Mouse (Mus musculus): ENCODE results near the gene Pacs2. TPM values are rescaled to one million over a fixed set of nuclear protein-coding genes. Genes with fewer than 3 reads are reported as not detected.
A peak's percentile ranks its signal among the peaks of the same experiment; 100 is the strongest.

Gene Pacs2
- polyA plus RNA-seq, 1 experiment from 2014 or later: 4.0 TPM

DNA sequence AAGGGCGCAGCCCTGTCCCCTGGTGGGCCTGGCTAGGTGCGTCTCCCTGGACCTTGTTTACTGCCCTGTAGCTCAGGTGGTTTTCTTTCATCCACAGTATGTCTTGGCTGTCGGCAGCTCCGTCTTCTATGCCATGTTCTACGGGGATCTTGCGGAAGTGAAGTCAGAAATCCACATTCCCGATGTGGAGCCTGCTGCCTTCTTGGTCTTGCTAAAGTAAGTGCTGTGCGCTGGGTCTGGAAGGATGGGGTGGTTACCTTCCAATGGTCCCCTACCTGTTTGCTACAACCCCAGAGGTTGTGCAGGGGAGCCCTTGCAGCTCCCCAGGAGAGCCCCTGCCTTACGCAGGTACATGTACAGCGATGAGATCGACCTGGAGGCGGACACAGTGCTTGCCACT is 37.2 kb upstream of the Pacs2 start:
- H3K36me3 ChIP-seq (replicated peaks; ENCODE audit: insufficient read depth, low read length): peaks cover 58% of the 10 kb centered on the region
- peak overlapping the region; percentile 78; the same call in 1 of the 2 replicates for H3K27ac ChIP-seq (ENCODE audit: low read depth)
- H3K27me3 ChIP-seq (ENCODE audit: insufficient read depth, low read length): no peaks in the 10 kb centered on the region
- WGBS (ENCODE audit: insufficient replicate concordance): 57% methylated on average over 12 of the region's 12 CpGs
- peak overlapping the region; percentile 80 for H3K9ac ChIP-seq (replicated peaks)
- TF ChIP-seq EP300 (IDR thresholded peaks at IDR 0.05; ENCODE audit: low read depth) (no peak), CTCF (IDR thresholded peaks at IDR 0.05; ENCODE audit: low read depth) (no peak)
- no peaks in the 10 kb centered on the region for H3K9me3 ChIP-seq (ENCODE audit: low read length)
- peak overlapping the region; percentile 79 for H3K4me3 ChIP-seq (ENCODE audit: low read depth, low read length)
- DNase-seq: no peak
- H3K4me2 ChIP-seq (ENCODE audit: low read depth, low read length): peak overlapping the region; percentile 91
- no peak for ATAC-seq
- H3K4me1 ChIP-seq (ENCODE audit: insufficient read depth): peaks cover 7% of the 10 kb centered on the region

DNA sequence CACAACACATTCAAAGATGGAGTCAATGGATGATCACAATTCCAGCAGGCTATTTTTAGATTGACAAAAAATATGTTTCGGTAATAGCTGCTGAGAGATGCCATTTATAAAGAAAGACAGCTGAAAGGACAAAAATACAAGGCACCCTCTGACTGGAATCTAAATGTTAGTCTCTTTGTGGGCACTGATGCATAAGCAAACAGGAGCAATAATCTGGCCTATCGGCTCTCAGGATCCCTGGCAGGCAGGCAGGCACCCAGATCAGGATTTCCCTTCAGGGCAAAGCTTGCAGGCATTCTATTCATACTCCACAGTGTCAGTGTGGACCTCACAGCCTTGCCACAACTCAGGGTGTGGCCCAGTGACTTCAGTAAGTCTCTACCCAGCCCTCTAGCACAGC is 32.3 kb upstream of the Pacs2 start:
- no peak overlapping the region for H3K27ac ChIP-seq (ENCODE audit: low read depth)
- no peak overlapping the region for H3K4me2 ChIP-seq (ENCODE audit: low read depth, low read length)
- no peaks in the 10 kb centered on the region for H3K27me3 ChIP-seq (ENCODE audit: insufficient read depth, low read length)
- no peak overlapping the region for H3K9ac ChIP-seq (replicated peaks)
- WGBS (ENCODE audit: insufficient replicate concordance): 83% methylated on average over 2 of the region's 2 CpGs
- peaks cover 75% of the 10 kb centered on the region for H3K36me3 ChIP-seq (replicated peaks; ENCODE audit: insufficient read depth, low read length)
- peaks cover 4% of the 10 kb centered on the region for H3K4me1 ChIP-seq (ENCODE audit: insufficient read depth)
- no peak for DNase-seq
- no peaks in the 10 kb centered on the region for H3K9me3 ChIP-seq (ENCODE audit: low read length)
- no peak overlapping the region for H3K4me3 ChIP-seq (ENCODE audit: low read depth, low read length)
- no peak for ATAC-seq
- TF ChIP-seq CTCF (IDR thresholded peaks at IDR 0.05; ENCODE audit: low read depth) (no peak), EP300 (IDR thresholded peaks at IDR 0.05; ENCODE audit: low read depth) (no peak)

DNA sequence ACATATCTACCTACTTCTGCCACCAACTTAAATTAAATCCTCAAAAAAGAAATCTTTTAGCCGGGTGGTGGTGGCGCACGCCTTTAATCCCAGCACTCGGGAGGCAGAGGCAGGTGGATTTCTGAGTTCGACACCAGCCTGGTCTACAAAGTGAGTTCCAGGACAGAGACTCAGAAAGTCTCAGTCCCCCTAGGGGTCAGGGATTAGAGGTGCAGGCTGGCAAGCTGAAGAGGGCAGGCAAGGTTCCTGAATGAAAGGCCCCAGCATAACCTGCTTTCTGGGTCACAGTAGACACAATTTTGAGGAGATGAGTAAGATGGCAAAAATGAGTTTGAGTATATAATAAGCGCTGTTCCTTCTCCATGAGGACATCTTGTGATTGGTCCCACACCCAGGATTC is 29.0 kb upstream of the Pacs2 start:
- Histone ChIP-seq H3K4me1 (ENCODE audit: insufficient read depth) (no peaks in the 10 kb centered on the region), H3K9me3 (ENCODE audit: low read length) (no peaks in the 10 kb centered on the region), H3K36me3 (replicated peaks; ENCODE audit: insufficient read depth, low read length) (peaks cover 62% of the 10 kb centered on the region), H3K27me3 (ENCODE audit: insufficient read depth, low read length) (no peaks in the 10 kb centered on the region), H3K9ac (replicated peaks) (no peak overlapping the region), H3K4me3 (ENCODE audit: low read depth, low read length) (no peak overlapping the region), H3K27ac (ENCODE audit: low read depth) (no peak overlapping the region), H3K4me2 (ENCODE audit: low read depth, low read length) (no peak overlapping the region)
- no peak for ATAC-seq
- 91% methylated on average over 6 of the region's 6 CpGs for WGBS (ENCODE audit: insufficient replicate concordance)
- no peak for TF ChIP-seq EP300 (IDR thresholded peaks at IDR 0.05; ENCODE audit: low read depth)
- TF ChIP-seq CTCF (IDR thresholded peaks at IDR 0.05; ENCODE audit: low read depth): peak; percentile 61
- DNase-seq: no peak

DNA sequence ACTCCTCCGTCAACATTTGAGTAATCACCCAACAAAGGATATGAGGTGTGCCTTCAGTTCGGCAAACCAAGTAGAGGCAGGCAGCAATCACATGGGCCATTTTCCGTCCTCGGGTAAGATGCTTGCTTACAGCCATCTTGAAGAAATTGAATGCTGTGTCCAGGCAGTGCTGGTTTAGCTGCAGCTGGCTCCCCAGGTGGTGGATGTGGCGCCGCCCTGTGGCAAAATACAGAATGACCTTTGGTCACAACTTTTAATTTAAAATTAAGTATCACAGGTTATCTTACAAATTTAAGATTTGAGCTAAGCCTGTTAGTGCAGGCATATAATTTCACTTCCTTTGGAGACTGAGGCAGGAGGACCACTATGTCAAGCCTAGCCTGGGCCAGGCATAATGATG is 26.4 kb upstream of the Pacs2 start:
- Histone ChIP-seq H3K36me3 (replicated peaks; ENCODE audit: insufficient read depth, low read length) (peaks cover 49% of the 10 kb centered on the region), H3K27ac (ENCODE audit: low read depth) (no peak overlapping the region), H3K27me3 (ENCODE audit: insufficient read depth, low read length) (no peaks in the 10 kb centered on the region), H3K9ac (replicated peaks) (no peak overlapping the region), H3K9me3 (ENCODE audit: low read length) (no peaks in the 10 kb centered on the region), H3K4me2 (ENCODE audit: low read depth, low read length) (no peak overlapping the region), H3K4me3 (ENCODE audit: low read depth, low read length) (no peak overlapping the region), H3K4me1 (ENCODE audit: insufficient read depth) (0 out of 2 replicates have a peak, but pooled peaks cover 5% of the 10 kb centered on the region)
- ATAC-seq (no peak), DNase-seq (peak; percentile 55)
- TF ChIP-seq CTCF (IDR thresholded peaks at IDR 0.05; ENCODE audit: low read depth): peak; percentile 63
- no peak for TF ChIP-seq EP300 (IDR thresholded peaks at IDR 0.05; ENCODE audit: low read depth)
- 76% methylated on average over 6 of the region's 6 CpGs for WGBS (ENCODE audit: insufficient replicate concordance)

DNA sequence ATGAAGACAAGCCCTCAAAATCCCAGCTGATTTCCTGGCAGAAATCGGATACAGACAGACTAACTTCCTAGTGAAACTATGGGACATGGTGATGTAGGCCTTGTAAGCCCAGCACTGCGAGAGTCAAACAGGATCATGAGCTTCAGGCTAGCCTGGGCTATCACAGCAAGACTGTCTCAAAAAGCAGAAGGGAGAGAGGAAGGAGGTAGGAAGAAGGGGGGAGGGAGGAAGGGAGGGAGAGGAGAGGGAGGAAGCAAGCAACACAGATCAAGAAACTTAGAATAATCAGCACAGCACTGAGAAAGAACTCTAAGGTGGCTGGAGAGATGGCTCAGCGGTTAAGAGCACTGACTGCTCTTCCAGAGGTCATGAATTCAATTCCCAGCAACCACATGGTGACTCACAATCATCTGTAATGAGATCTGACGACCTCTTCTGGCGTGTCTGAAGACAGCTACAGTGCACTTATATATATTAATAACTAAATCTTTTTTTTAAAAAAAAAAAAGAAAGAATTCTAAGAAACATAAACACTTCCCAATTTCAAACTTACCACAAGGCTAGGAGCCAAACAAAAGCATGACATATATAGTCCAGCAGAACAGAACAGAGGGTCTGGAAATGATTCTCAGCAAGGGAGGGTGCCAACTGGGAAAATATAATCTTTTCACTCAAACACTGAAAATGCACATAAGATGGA is 23.5 kb upstream of the Pacs2 start:
- Histone ChIP-seq H3K4me3 (ENCODE audit: low read depth, low read length) (no peak overlapping the region), H3K27me3 (ENCODE audit: insufficient read depth, low read length) (no peaks in the 10 kb centered on the region), H3K4me2 (ENCODE audit: low read depth, low read length) (no peak overlapping the region), H3K4me1 (ENCODE audit: insufficient read depth) (0 out of 2 replicates have a peak, but pooled peaks cover 5% of the 10 kb centered on the region), H3K9ac (replicated peaks) (no peak overlapping the region), H3K36me3 (replicated peaks; ENCODE audit: insufficient read depth, low read length) (peaks cover 26% of the 10 kb centered on the region), H3K27ac (ENCODE audit: low read depth) (no peak overlapping the region; the same call in 1 of the 2 replicates), H3K9me3 (ENCODE audit: low read length) (no peaks in the 10 kb centered on the region)
- no peak for DNase-seq
- no peak for ATAC-seq
- TF ChIP-seq EP300 (IDR thresholded peaks at IDR 0.05; ENCODE audit: low read depth): no peak
- no peak for TF ChIP-seq CTCF (IDR thresholded peaks at IDR 0.05; ENCODE audit: low read depth)
- 69% methylated on average over 5 of the region's 5 CpGs for WGBS (ENCODE audit: insufficient replicate concordance)

DNA sequence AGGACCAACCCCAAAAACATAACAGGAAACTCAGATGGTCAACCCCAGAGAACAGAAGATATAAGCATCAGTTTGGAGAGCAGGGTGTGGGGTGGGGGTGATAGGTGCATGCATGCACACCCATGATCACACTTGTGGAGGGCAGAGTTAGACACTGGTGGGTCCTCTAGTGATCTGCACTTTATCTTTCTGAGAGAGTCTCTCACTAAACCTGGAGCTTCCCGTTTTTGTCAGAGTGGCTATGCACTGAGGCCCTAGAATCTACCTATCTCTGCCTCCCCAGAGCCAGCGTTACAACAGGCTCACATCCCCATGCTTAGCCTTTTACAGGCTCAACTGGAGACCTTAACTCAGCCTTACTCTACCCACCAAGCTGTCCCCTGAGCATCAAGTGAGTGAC is 22.9 kb upstream of the Pacs2 start:
- 30% methylated on average over 2 of the region's 2 CpGs for WGBS (ENCODE audit: insufficient replicate concordance)
- ATAC-seq: no peak
- Histone ChIP-seq H3K36me3 (replicated peaks; ENCODE audit: insufficient read depth, low read length) (peaks cover 23% of the 10 kb centered on the region), H3K4me2 (ENCODE audit: low read depth, low read length) (no peak overlapping the region), H3K27ac (ENCODE audit: low read depth) (peak overlapping the region; percentile 5; the same call in 1 of the 2 replicates), H3K27me3 (ENCODE audit: insufficient read depth, low read length) (no peaks in the 10 kb centered on the region), H3K4me1 (ENCODE audit: insufficient read depth) (0 out of 2 replicates have a peak, but pooled peaks cover 5% of the 10 kb centered on the region), H3K9me3 (ENCODE audit: low read length) (no peaks in the 10 kb centered on the region), H3K9ac (replicated peaks) (no peak overlapping the region), H3K4me3 (ENCODE audit: low read depth, low read length) (no peak overlapping the region)
- no peak for DNase-seq
- TF ChIP-seq EP300 (IDR thresholded peaks at IDR 0.05; ENCODE audit: low read depth): no peak
- no peak for TF ChIP-seq CTCF (IDR thresholded peaks at IDR 0.05; ENCODE audit: low read depth)

Data from liver, postnatal 0 days (tissue).